Mouse (Mus musculus): ENCODE data around the gene Hscb. TPM values are rescaled to one million over a fixed set of nuclear protein-coding genes. Genes with fewer than 3 reads are reported as not detected.
A peak's percentile ranks its signal among the peaks of the same experiment; 100 is the strongest.

Hscb gene
- polyA plus RNA-seq, 1 experiment from 2014 or later = 45.7 TPM

GRCm38 (mm10) chr5:110831036-110831720, 8.4 kb downstream of the Hscb start:
- no peak for ATAC-seq
- DNase-seq (ENCODE audit: low read depth, low spot score) = no peak
- in situ Hi-C loops (cut with MboI; ENCODE audit: low pct_unique_long_range_greater_than_20kb) = no loop called here
- CTCF ChIA-PET = interaction anchor here (0.9 to 1.5 kb wide), 2 partner anchors 13 to 22 kb away, joined by 3 to 4 read pairs; no protein-coding TSS in a partner anchor
- POLR2A ChIA-PET = no interaction called here
- TF ChIP-seq CTCF (IDR thresholded peaks at IDR 0.05) = no peak
- no peaks in the 10 kb centered on the region for H3K27me3 ChIP-seq

GRCm38 (mm10) chr5:110827576-110827975, 12.0 kb downstream of the Hscb start:
- TF ChIP-seq CTCF (IDR thresholded peaks at IDR 0.05) = no peak

GRCm38 (mm10) chr5:110826781-110827495, 12.6 kb downstream of the Hscb start:
- TF ChIP-seq CTCF (IDR thresholded peaks at IDR 0.05) = no peak
- POLR2A ChIA-PET = interaction anchor here (0.7 to 1.2 kb wide), 4 partner anchors 9 to 423 kb away, joined by 3 to 13 read pairs (median 8); no protein-coding TSS in a partner anchor
- CTCF ChIA-PET = interaction anchor here (1.3 to 2.0 kb wide), 4 partner anchors 9 to 380 kb away, joined by 3 to 5 read pairs (median 4); partner anchors contain the start of gene Ep400
- DNase-seq (ENCODE audit: low read depth, low spot score) = no peak
- ATAC-seq = peak; percentile 84
- H3K27me3 ChIP-seq = no peaks in the 10 kb centered on the region
- in situ Hi-C loops (cut with MboI; ENCODE audit: low pct_unique_long_range_greater_than_20kb) = no loop called here

More at GRCm38 (mm10) chr5:110827576-110827975, 12.0 kb downstream of the Hscb start:
- DNase-seq (ENCODE audit: low read depth, low spot score) = no peak
- no peak for ATAC-seq
- POLR2A ChIA-PET = interaction anchor here (0.7 to 1.2 kb wide), 4 partner anchors 10 to 423 kb away, joined by 3 to 13 read pairs (median 8); no protein-coding TSS in a partner anchor
- H3K27me3 ChIP-seq = no peaks in the 10 kb centered on the region
- CTCF ChIA-PET = interaction anchor here (0.7 to 2.0 kb wide), 6 partner anchors 9 to 380 kb away, joined by 3 to 5 read pairs (median 4); partner anchors contain the start of gene Ep400
- in situ Hi-C loops (cut with MboI; ENCODE audit: low pct_unique_long_range_greater_than_20kb) = no loop called here

GRCm38 (mm10) chr5:110824421-110824820, 15.2 kb downstream of the Hscb start:
- ChIA-PET CTCF (interaction anchor here (2.1 kb wide), 1 partner anchor 14 kb away, joined by 7 read pairs; the partner anchor contains the start of gene Ulk1), POLR2A (no interaction called here)
- DNase-seq (ENCODE audit: low read depth, low spot score) (no peak), ATAC-seq (no peak)
- no peaks in the 10 kb centered on the region for H3K27me3 ChIP-seq
- in situ Hi-C loops (cut with MboI; ENCODE audit: low pct_unique_long_range_greater_than_20kb) = no loop called here
- no peak for TF ChIP-seq CTCF (IDR thresholded peaks at IDR 0.05)

GRCm38 (mm10) chr5:110809667-110810325, 29.8 kb downstream of the Hscb start, which contains the start of gene Ulk1:
TSS of gene Ulk1 (minus strand) at chr5:110810097.
- no peaks in the 10 kb centered on the region for H3K27me3 ChIP-seq
- in situ Hi-C loops (cut with MboI; ENCODE audit: low pct_unique_long_range_greater_than_20kb) = no loop called here
- ChIA-PET POLR2A (no interaction called here), CTCF (interaction anchor here (1.3 to 2.1 kb wide), 3 partner anchors 11 to 29 kb away, joined by 3 to 7 read pairs (median 5); no protein-coding TSS in a partner anchor)
- ATAC-seq = peak; percentile 94
- no peak for TF ChIP-seq CTCF (IDR thresholded peaks at IDR 0.05)
- peak; percentile 98 for DNase-seq (ENCODE audit: low read depth, low spot score)

GRCm38 (mm10) chr5:110808821-110809666, 30.5 kb downstream of the Hscb start:
- H3K27me3 ChIP-seq = no peaks in the 10 kb centered on the region
- ChIA-PET POLR2A (no interaction called here), CTCF (interaction anchor here (0.9 to 2.1 kb wide), 4 partner anchors 11 to 30 kb away, joined by 3 to 7 read pairs (median 4); no protein-coding TSS in a partner anchor)
- no peak for TF ChIP-seq CTCF (IDR thresholded peaks at IDR 0.05)
- in situ Hi-C loops (cut with MboI; ENCODE audit: low pct_unique_long_range_greater_than_20kb) = no loop called here
- DNase-seq (ENCODE audit: low read depth, low spot score) (no peak), ATAC-seq (no peak)

GRCm38 (mm10) chr5:110808061-110808631, 31.4 kb downstream of the Hscb start:
- CTCF ChIA-PET = no interaction called here
- TF ChIP-seq CTCF (IDR thresholded peaks at IDR 0.05) = no peak
- DNase-seq (ENCODE audit: low read depth, low spot score) (peak; percentile 60), ATAC-seq (peak; percentile 61)
- in situ Hi-C loops (cut with MboI; ENCODE audit: low pct_unique_long_range_greater_than_20kb) = no loop called here
- H3K27me3 ChIP-seq = no peaks in the 10 kb centered on the region
- POLR2A ChIA-PET = no interaction called here

- no peak for TF ChIP-seq CTCF (IDR thresholded peaks at IDR 0.05)
- DNase-seq (ENCODE audit: low read depth, low spot score) = no peak
- ATAC-seq = no peak
- in situ Hi-C loops (cut with MboI; ENCODE audit: low pct_unique_long_range_greater_than_20kb) = no loop called here
- POLR2A ChIA-PET = no interaction called here
- no peaks in the 10 kb centered on the region for H3K27me3 ChIP-seq
- CTCF ChIA-PET = no interaction called here
Observed at GRCm38 (mm10) chr5:110807453-110807852, 32.1 kb downstream of the Hscb start.

- DNase-seq (ENCODE audit: low read depth, low spot score) (no peak), ATAC-seq (no peak)
- in situ Hi-C loops (cut with MboI; ENCODE audit: low pct_unique_long_range_greater_than_20kb) = no loop called here
- POLR2A ChIA-PET = no interaction called here
- H3K27me3 ChIP-seq = no peaks in the 10 kb centered on the region
- CTCF ChIA-PET = no interaction called here
- no peak for TF ChIP-seq CTCF (IDR thresholded peaks at IDR 0.05)
Observed at GRCm38 (mm10) chr5:110806676-110807075, 32.9 kb downstream of the Hscb start.
